ENCODE assay signal across 19 mouse cellular contexts in the genomic region with DNA sequence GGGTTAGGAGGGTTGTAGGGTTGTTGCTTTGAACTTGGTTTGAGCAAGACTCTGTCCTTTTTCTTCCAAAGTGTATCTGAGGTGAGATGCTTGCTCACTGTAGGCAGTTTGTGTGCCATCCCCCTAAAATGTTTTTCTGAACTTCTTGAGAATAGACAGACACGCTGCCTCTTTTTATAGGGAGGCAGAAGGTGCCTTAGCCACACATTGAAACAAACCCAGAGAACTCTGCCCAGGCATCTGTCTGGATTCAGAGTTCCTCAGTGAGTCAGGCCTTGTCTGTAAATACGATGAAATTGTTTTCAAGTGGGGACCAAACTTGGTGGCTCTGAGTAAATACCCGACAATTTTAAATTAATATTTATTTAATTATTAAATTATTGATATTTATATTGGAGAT. TPM values are rescaled to one million over a fixed set of nuclear protein-coding genes. Genes with fewer than 3 reads are reported as not detected.
DNase-seq lines count a peak whose midpoint lies in the region; TF ChIP-seq lines count a peak whose summit lies in the region.
"Had no signal": no experiment of that assay in that cellular context is flagged by ENCODE, and none has a peak within 500 bp of the region (broad histone marks: within the 10 kb centered on the region; RNA-seq: fewer than 3 reads in every experiment).

No protein-coding gene starts in this region.

- no peak for TF ChIP-seq POLR2A in cortical plate, adult 2 months (IDR thresholded peaks at IDR 0.05; ENCODE audit: extremely low read depth, insufficient read depth, low read length)

- no peak for DNase-seq in layer of hippocampus, adult 2 months (ENCODE audit: low spot score in 2 of 2)
- no peak for DNase-seq in layer of hippocampus, adult 8-10 months (ENCODE audit: low spot score in 2 of 2)
- peak; percentile 49 for DNase-seq in right cerebral cortex, adult 18-20 months
- DNase-seq in right cerebral cortex, postnatal 4 days, result no peak
- DNase-seq in cerebellum, postnatal 14 days, result no peak
- DNase-seq in gastrocnemius, adult 8-10 months (ENCODE audit: low spot score in 2 of 2), result no peak
- DNase-seq: adrenal gland, adult 2 months; cerebellum, adult 11-12 months; cerebellum, adult 2 months; cerebellum, adult 9-10 months; cerebellum, postnatal 36 days had no signal

- no peak overlapping the region for H3K4me3 ChIP-seq in layer of hippocampus, adult 2 months
- H3K4me3 ChIP-seq in cortical plate, adult 2 months (ENCODE audit: insufficient read depth, low read length), result no peak overlapping the region
- H3K4me3 ChIP-seq: embryonic facial prominence, embryonic 10.5 days; embryonic facial prominence, embryonic 12.5 days; erythroblast, embryonic 14.5 days; forebrain, embryonic 10.5 days; forebrain, embryonic 12.5 days had no signal

- TF ChIP-seq CTCF in layer of hippocampus, adult 2 months (conservative IDR thresholded peaks at IDR 0.05), result no peak
- TF ChIP-seq CTCF in cortical plate, adult 2 months (IDR thresholded peaks at IDR 0.05; ENCODE audit: extremely low read depth, insufficient read depth, low read length), result no peak

- peak overlapping the region; percentile 36; the same call in 1 of the 2 replicates for H3K27ac ChIP-seq in layer of hippocampus, adult 2 months
- peak overlapping the region; percentile 73; the same call in 1 of the 2 replicates for H3K27ac ChIP-seq in cortical plate, adult 2 months (ENCODE audit: insufficient read depth, low read length)
- H3K27ac ChIP-seq: embryonic facial prominence, embryonic 10.5 days; embryonic facial prominence, embryonic 12.5 days; forebrain, embryonic 10.5 days; forebrain, embryonic 12.5 days had no signal

- peaks cover 15% of the 10 kb centered on the region for H3K4me1 ChIP-seq in cortical plate, adult 2 months (ENCODE audit: control insufficient read depth, insufficient read depth, low read length)
- H3K4me1 ChIP-seq: embryonic facial prominence, embryonic 10.5 days; embryonic facial prominence, embryonic 12.5 days; forebrain, embryonic 10.5 days; forebrain, embryonic 12.5 days had no signal

RNA-seq across cellular contexts. Expression of gene Cldn20, which starts 33.8 kb away (rescaled TPM):
- total RNA-seq in layer of hippocampus, adult 2 months (2021), result 1 to 10 TPM in 1 of 2 experiments, not detected in 1; 1.4 TPM
- not detected for total RNA-seq in layer of hippocampus, adult 8-10 months (2022)
- polyA plus RNA-seq in cortical plate, adult 2 months (2012; rRNA removed), result 0.95 and 1.0 TPM in 2 replicates
- not detected for total RNA-seq in gastrocnemius, adult 8-10 months (2022)
- total RNA-seq: adrenal gland, postnatal 10 days; common myeloid progenitor, adult 5-6 weeks had no signal
- polyA plus RNA-seq: adrenal gland, adult 2 months; embryonic facial prominence, embryonic 10.5 days; erythroblast, embryonic 14.5 days; forebrain, embryonic 10.5 days; forebrain, embryonic 12.5 days had no signal

RNA-seq across cellular contexts. Expression of gene Tfb1m, which starts 59.0 kb away (rescaled TPM):
- total RNA-seq in layer of hippocampus, adult 2 months (2021), result 1 to 10 TPM; 5.7 to 7.1 TPM
- 1 to 10 TPM; 4.7 to 5.8 (median 5.3) TPM for total RNA-seq in layer of hippocampus, adult 8-10 months (2022)
- polyA plus RNA-seq in cortical plate, adult 2 months (2012; rRNA removed), result 6.0 and 7.2 TPM in 2 replicates
- 10 to 100 TPM in 1 of 4 experiments, 1 to 10 TPM in 3; 7.8 to 10.4 (median 8.6) TPM for total RNA-seq in gastrocnemius, adult 8-10 months (2022)
